Mouse (Mus musculus): ENCODE results near the gene Stap2. TPM values are rescaled to one million over a fixed set of nuclear protein-coding genes. Genes with fewer than 3 reads are reported as not detected.

Stap2 gene
- polyA plus RNA-seq, 1 experiment, result 4.7 TPM

- DNase-seq (ENCODE audit: extremely low spot score in 1 of 2, low spot score in 1 of 2), result peak; percentile 95 to 97
These were observed 3.1 kb upstream of the Stap2 start for GRCm38 (mm10) chr17:56008356-56009087.

- DNase-seq (ENCODE audit: extremely low spot score in 1 of 2, low spot score in 1 of 2), result no peak
These were observed 2.3 kb upstream of the Stap2 start for GRCm38 (mm10) chr17:56007444-56008355.

GRCm38 (mm10) chr17:56006956-56007355 is 1.6 kb upstream of the Stap2 start:
- no peak for DNase-seq (ENCODE audit: extremely low spot score in 1 of 2, low spot score in 1 of 2)

- no peak for DNase-seq (ENCODE audit: extremely low spot score in 1 of 2, low spot score in 1 of 2)
These were observed 2.4 kb downstream of the Stap2 start for GRCm38 (mm10) chr17:56003000-56003399.

GRCm38 (mm10) chr17:55999794-56000499 is 5.4 kb downstream of the Stap2 start:
- DNase-seq (ENCODE audit: extremely low spot score in 1 of 2, low spot score in 1 of 2), result no peak

GRCm38 (mm10) chr17:55996007-55996406 is 9.4 kb downstream of the Stap2 start:
- DNase-seq (ENCODE audit: extremely low spot score in 1 of 2, low spot score in 1 of 2), result no peak

- no peak for DNase-seq (ENCODE audit: extremely low spot score in 1 of 2, low spot score in 1 of 2)
These were observed 15.0 kb downstream of the Stap2 start for GRCm38 (mm10) chr17:55990278-55990898.

- DNase-seq (ENCODE audit: extremely low spot score in 1 of 2, low spot score in 1 of 2), result peak in 1 of 2 experiments; percentile 91
These were observed 19.1 kb downstream of the Stap2 start, which contains the start of gene Fsd1 for GRCm38 (mm10) chr17:55986030-55986961. TSS of gene Fsd1 (plus strand) at chr17:55986509.

- DNase-seq (ENCODE audit: extremely low spot score in 1 of 2, low spot score in 1 of 2), result no peak
These were observed 28.1 kb downstream of the Stap2 start for GRCm38 (mm10) chr17:55977301-55977700.

GRCm38 (mm10) chr17:55976255-55976862 is 29.0 kb downstream of the Stap2 start:
- DNase-seq (ENCODE audit: extremely low spot score in 1 of 2, low spot score in 1 of 2), result peak in 1 of 2 experiments; percentile 81

GRCm38 (mm10) chr17:55971453-55971852 is 33.9 kb downstream of the Stap2 start:
- no peak for DNase-seq (ENCODE audit: extremely low spot score in 1 of 2, low spot score in 1 of 2)

- peak in 1 of 2 experiments; percentile 38 for DNase-seq (ENCODE audit: extremely low spot score in 1 of 2, low spot score in 1 of 2)
These were observed 35.2 kb downstream of the Stap2 start, which contains the start of gene Shd for GRCm38 (mm10) chr17:55969966-55970891. TSS of gene Shd (plus strand) at chr17:55970467.

GRCm38 (mm10) chr17:55969560-55969959 is 35.8 kb downstream of the Stap2 start:
- peak in 1 of 2 experiments; percentile 46 for DNase-seq (ENCODE audit: extremely low spot score in 1 of 2, low spot score in 1 of 2)

- DNase-seq (ENCODE audit: extremely low spot score in 1 of 2, low spot score in 1 of 2), result no peak
These were observed 37.2 kb downstream of the Stap2 start for GRCm38 (mm10) chr17:55968210-55968609.

GRCm38 (mm10) chr17:55967186-55967585 is 38.2 kb downstream of the Stap2 start:
- DNase-seq (ENCODE audit: extremely low spot score in 1 of 2, low spot score in 1 of 2), result no peak

- no peak for DNase-seq (ENCODE audit: extremely low spot score in 1 of 2, low spot score in 1 of 2)
These were observed 40.4 kb downstream of the Stap2 start for GRCm38 (mm10) chr17:55964996-55965395.

GRCm38 (mm10) chr17:55964496-55964895 is 40.9 kb downstream of the Stap2 start:
- DNase-seq (ENCODE audit: extremely low spot score in 1 of 2, low spot score in 1 of 2), result no peak

- DNase-seq (ENCODE audit: extremely low spot score in 1 of 2, low spot score in 1 of 2), result no peak
These were observed 42.2 kb downstream of the Stap2 start for GRCm38 (mm10) chr17:55963171-55963570.

All from frontal cortex, adult 2 months (tissue).